Mouse (Mus musculus): ENCODE data around the gene Fv1. TPM values are rescaled to one million over a fixed set of nuclear protein-coding genes. Genes with fewer than 3 reads are reported as not detected.

The Fv1 gene
- polyA plus RNA-seq, 1 experiment from 2014 or later, result 13.1 TPM

GRCm38 (mm10) chr4:147881792-147882191 lies 13.0 kb downstream of the Fv1 start:
- no peak for ATAC-seq (ENCODE audit: low FRiP score, low TSS enrichment)
- Histone ChIP-seq H3K4me3 (ENCODE audit: low read length) (no peak overlapping the region), H3K9ac (replicated peaks; ENCODE audit: low read length) (no peak overlapping the region), H3K27me3 (ENCODE audit: insufficient read depth, low read length) (no peaks in the 10 kb centered on the region), H3K4me2 (replicated peaks; ENCODE audit: low read depth, low read length) (no peak overlapping the region), H3K36me3 (ENCODE audit: insufficient read depth, low read length) (peaks cover 81% of the 10 kb centered on the region), H3K27ac (ENCODE audit: low read length) (no peak overlapping the region), H3K4me1 (ENCODE audit: insufficient read depth, low read length) (no peaks in the 10 kb centered on the region), H3K9me3 (ENCODE audit: low read length) (no peaks in the 10 kb centered on the region)
- WGBS, result 92% methylated on average over 7 of the region's 7 CpGs

GRCm38 (mm10) chr4:147883041-147883440 lies 14.3 kb downstream of the Fv1 start:
- H3K9ac ChIP-seq (replicated peaks; ENCODE audit: low read length), result no peak overlapping the region
- WGBS, result 81% methylated on average over 6 of the region's 6 CpGs
- H3K4me1 ChIP-seq (ENCODE audit: insufficient read depth, low read length), result no peaks in the 10 kb centered on the region
- H3K9me3 ChIP-seq (ENCODE audit: low read length), result no peaks in the 10 kb centered on the region
- H3K36me3 ChIP-seq (ENCODE audit: insufficient read depth, low read length), result peaks cover 83% of the 10 kb centered on the region
- no peak overlapping the region for H3K27ac ChIP-seq (ENCODE audit: low read length)
- no peaks in the 10 kb centered on the region for H3K27me3 ChIP-seq (ENCODE audit: insufficient read depth, low read length)
- ATAC-seq (ENCODE audit: low FRiP score, low TSS enrichment), result no peak
- H3K4me3 ChIP-seq (ENCODE audit: low read length), result no peak overlapping the region
- H3K4me2 ChIP-seq (replicated peaks; ENCODE audit: low read depth, low read length), result no peak overlapping the region

GRCm38 (mm10) chr4:147884138-147884537 lies 15.4 kb downstream of the Fv1 start:
- no peak for ATAC-seq (ENCODE audit: low FRiP score, low TSS enrichment)
- Histone ChIP-seq H3K4me1 (ENCODE audit: insufficient read depth, low read length) (no peaks in the 10 kb centered on the region), H3K4me3 (ENCODE audit: low read length) (no peak overlapping the region), H3K27me3 (ENCODE audit: insufficient read depth, low read length) (no peaks in the 10 kb centered on the region), H3K4me2 (replicated peaks; ENCODE audit: low read depth, low read length) (no peak overlapping the region), H3K27ac (ENCODE audit: low read length) (no peak overlapping the region), H3K36me3 (ENCODE audit: insufficient read depth, low read length) (peaks cover 83% of the 10 kb centered on the region), H3K9me3 (ENCODE audit: low read length) (no peaks in the 10 kb centered on the region), H3K9ac (replicated peaks; ENCODE audit: low read length) (no peak overlapping the region)
- 98% methylated on average over 3 of the region's 3 CpGs for WGBS

GRCm38 (mm10) chr4:147886158-147886557 lies 17.4 kb downstream of the Fv1 start:
- ATAC-seq (ENCODE audit: low FRiP score, low TSS enrichment), result no peak
- no peaks in the 10 kb centered on the region for H3K27me3 ChIP-seq (ENCODE audit: insufficient read depth, low read length)
- H3K36me3 ChIP-seq (ENCODE audit: insufficient read depth, low read length), result peaks cover 84% of the 10 kb centered on the region
- 87% methylated on average over 12 of the region's 12 CpGs for WGBS
- no peak overlapping the region for H3K9ac ChIP-seq (replicated peaks; ENCODE audit: low read length)
- no peak overlapping the region for H3K4me3 ChIP-seq (ENCODE audit: low read length)
- no peak overlapping the region for H3K27ac ChIP-seq (ENCODE audit: low read length)
- no peaks in the 10 kb centered on the region for H3K9me3 ChIP-seq (ENCODE audit: low read length)
- no peak overlapping the region for H3K4me2 ChIP-seq (replicated peaks; ENCODE audit: low read depth, low read length)
- no peaks in the 10 kb centered on the region for H3K4me1 ChIP-seq (ENCODE audit: insufficient read depth, low read length)

GRCm38 (mm10) chr4:147887277-147887676 lies 18.5 kb downstream of the Fv1 start:
- H3K4me2 ChIP-seq (replicated peaks; ENCODE audit: low read depth, low read length), result no peak overlapping the region
- no peak overlapping the region for H3K4me3 ChIP-seq (ENCODE audit: low read length)
- 88% methylated on average over 7 of the region's 7 CpGs for WGBS
- no peaks in the 10 kb centered on the region for H3K9me3 ChIP-seq (ENCODE audit: low read length)
- H3K4me1 ChIP-seq (ENCODE audit: insufficient read depth, low read length), result no peaks in the 10 kb centered on the region
- H3K36me3 ChIP-seq (ENCODE audit: insufficient read depth, low read length), result peaks cover 81% of the 10 kb centered on the region
- no peaks in the 10 kb centered on the region for H3K27me3 ChIP-seq (ENCODE audit: insufficient read depth, low read length)
- ATAC-seq (ENCODE audit: low FRiP score, low TSS enrichment), result no peak
- H3K27ac ChIP-seq (ENCODE audit: low read length), result no peak overlapping the region
- H3K9ac ChIP-seq (replicated peaks; ENCODE audit: low read length), result no peak overlapping the region

- H3K4me1 ChIP-seq (ENCODE audit: insufficient read depth, low read length), result no peaks in the 10 kb centered on the region
- H3K9ac ChIP-seq (replicated peaks; ENCODE audit: low read length), result no peak overlapping the region
- no peaks in the 10 kb centered on the region for H3K27me3 ChIP-seq (ENCODE audit: insufficient read depth, low read length)
- H3K27ac ChIP-seq (ENCODE audit: low read length), result no peak overlapping the region
- H3K9me3 ChIP-seq (ENCODE audit: low read length), result no peaks in the 10 kb centered on the region
- no peak for ATAC-seq (ENCODE audit: low FRiP score, low TSS enrichment)
- peaks cover 78% of the 10 kb centered on the region for H3K36me3 ChIP-seq (ENCODE audit: insufficient read depth, low read length)
- WGBS, result 86% methylated on average over 4 of the region's 4 CpGs
- no peak overlapping the region for H3K4me2 ChIP-seq (replicated peaks; ENCODE audit: low read depth, low read length)
- no peak overlapping the region for H3K4me3 ChIP-seq (ENCODE audit: low read length)
Observed at GRCm38 (mm10) chr4:147888237-147888636, 19.5 kb downstream of the Fv1 start.

- no peaks in the 10 kb centered on the region for H3K9me3 ChIP-seq (ENCODE audit: low read length)
- 87% methylated on average over 6 of the region's 6 CpGs for WGBS
- H3K36me3 ChIP-seq (ENCODE audit: insufficient read depth, low read length), result peaks cover 76% of the 10 kb centered on the region
- no peak overlapping the region for H3K9ac ChIP-seq (replicated peaks; ENCODE audit: low read length)
- no peak overlapping the region for H3K27ac ChIP-seq (ENCODE audit: low read length)
- no peaks in the 10 kb centered on the region for H3K4me1 ChIP-seq (ENCODE audit: insufficient read depth, low read length)
- ATAC-seq (ENCODE audit: low FRiP score, low TSS enrichment), result no peak
- no peak overlapping the region for H3K4me3 ChIP-seq (ENCODE audit: low read length)
- H3K27me3 ChIP-seq (ENCODE audit: insufficient read depth, low read length), result no peaks in the 10 kb centered on the region
- no peak overlapping the region for H3K4me2 ChIP-seq (replicated peaks; ENCODE audit: low read depth, low read length)
Observed at GRCm38 (mm10) chr4:147890341-147890740, 21.6 kb downstream of the Fv1 start.

GRCm38 (mm10) chr4:147895815-147896330 lies 27.1 kb downstream of the Fv1 start:
- WGBS, result 89% methylated on average over 4 of the region's 4 CpGs
- no peak for ATAC-seq (ENCODE audit: low FRiP score, low TSS enrichment)

GRCm38 (mm10) chr4:147896411-147896810 lies 27.6 kb downstream of the Fv1 start:
- Histone ChIP-seq H3K4me3 (ENCODE audit: low read length) (no peak overlapping the region), H3K4me2 (replicated peaks; ENCODE audit: low read depth, low read length) (no peak overlapping the region), H3K9ac (replicated peaks; ENCODE audit: low read length) (no peak overlapping the region), H3K27me3 (ENCODE audit: insufficient read depth, low read length) (no peaks in the 10 kb centered on the region), H3K36me3 (ENCODE audit: insufficient read depth, low read length) (peaks cover 59% of the 10 kb centered on the region), H3K27ac (ENCODE audit: low read length) (no peak overlapping the region), H3K9me3 (ENCODE audit: low read length) (no peaks in the 10 kb centered on the region), H3K4me1 (ENCODE audit: insufficient read depth, low read length) (no peaks in the 10 kb centered on the region; the same call in 1 of the 2 replicates)
- no peak for ATAC-seq (ENCODE audit: low FRiP score, low TSS enrichment)
- WGBS, result 68% methylated on average over 1 of the region's 1 CpGs

More at GRCm38 (mm10) chr4:147895815-147896330, 27.1 kb downstream of the Fv1 start:
- H3K27ac ChIP-seq (ENCODE audit: low read length), result no peak overlapping the region
- H3K4me2 ChIP-seq (replicated peaks; ENCODE audit: low read depth, low read length), result no peak overlapping the region
- H3K9me3 ChIP-seq (ENCODE audit: low read length), result no peaks in the 10 kb centered on the region
- no peak overlapping the region for H3K4me3 ChIP-seq (ENCODE audit: low read length)
- H3K36me3 ChIP-seq (ENCODE audit: insufficient read depth, low read length), result peaks cover 62% of the 10 kb centered on the region
- H3K27me3 ChIP-seq (ENCODE audit: insufficient read depth, low read length), result no peaks in the 10 kb centered on the region
- no peaks in the 10 kb centered on the region; the same call in 1 of the 2 replicates for H3K4me1 ChIP-seq (ENCODE audit: insufficient read depth, low read length)
- H3K9ac ChIP-seq (replicated peaks; ENCODE audit: low read length), result no peak overlapping the region

- Histone ChIP-seq H3K36me3 (ENCODE audit: insufficient read depth, low read length) (peaks cover 57% of the 10 kb centered on the region), H3K4me3 (ENCODE audit: low read length) (no peak overlapping the region), H3K9me3 (ENCODE audit: low read length) (no peaks in the 10 kb centered on the region), H3K4me2 (replicated peaks; ENCODE audit: low read depth, low read length) (no peak overlapping the region), H3K27ac (ENCODE audit: low read length) (no peak overlapping the region), H3K4me1 (ENCODE audit: insufficient read depth, low read length) (no peaks in the 10 kb centered on the region; the same call in 1 of the 2 replicates), H3K27me3 (ENCODE audit: insufficient read depth, low read length) (no peaks in the 10 kb centered on the region), H3K9ac (replicated peaks; ENCODE audit: low read length) (no peak overlapping the region)
- WGBS, result 80% methylated on average over 3 of the region's 3 CpGs
- no peak for ATAC-seq (ENCODE audit: low FRiP score, low TSS enrichment)
Observed at GRCm38 (mm10) chr4:147897348-147897747, 28.6 kb downstream of the Fv1 start.
